Mouse (Mus musculus): ENCODE measurements around the gene Nmrk2. TPM values are rescaled to one million over a fixed set of nuclear protein-coding genes. Genes with fewer than 3 reads are reported as not detected.

Nmrk2 gene
- polyA plus RNA-seq (2012; rRNA removed): 0.97 TPM in 1 of 2 replicates, not detected in the other

GRCm38 (mm10) chr10:81201807-81202758 lies at the start of gene Nmrk2:
TSS of gene Nmrk2 (minus strand) at chr10:81202051.
- WGBS: 57% methylated on average over 13 of the region's 13 CpGs
- no peaks in the 10 kb centered on the region for H3K27me3 ChIP-seq (replicated peaks; ENCODE audit: control insufficient read depth, insufficient read depth, low read length)
- no peak within 1 kb of the TSS for H3K4me3 ChIP-seq (ENCODE audit: insufficient read depth, low read depth, low read length)
- H3K4me1 ChIP-seq (ENCODE audit: control insufficient read depth, insufficient read depth, low read length): no peaks in the 10 kb centered on the region
- DNase-seq: no peak
- no peak for TF ChIP-seq CTCF (conservative IDR thresholded peaks at IDR 0.05; ENCODE audit: insufficient read depth, insufficient read length, low read depth, low read length)
- no peak for TF ChIP-seq POLR2A (IDR thresholded peaks at IDR 0.05; ENCODE audit: low read depth, low read length)
- no peak within 1 kb of the TSS for H3K27ac ChIP-seq (ENCODE audit: insufficient read depth, low read depth, low read length)
- no peaks in the 10 kb centered on the region for H3K36me3 ChIP-seq (ENCODE audit: control insufficient read depth, insufficient read depth, low read length)

DNA sequence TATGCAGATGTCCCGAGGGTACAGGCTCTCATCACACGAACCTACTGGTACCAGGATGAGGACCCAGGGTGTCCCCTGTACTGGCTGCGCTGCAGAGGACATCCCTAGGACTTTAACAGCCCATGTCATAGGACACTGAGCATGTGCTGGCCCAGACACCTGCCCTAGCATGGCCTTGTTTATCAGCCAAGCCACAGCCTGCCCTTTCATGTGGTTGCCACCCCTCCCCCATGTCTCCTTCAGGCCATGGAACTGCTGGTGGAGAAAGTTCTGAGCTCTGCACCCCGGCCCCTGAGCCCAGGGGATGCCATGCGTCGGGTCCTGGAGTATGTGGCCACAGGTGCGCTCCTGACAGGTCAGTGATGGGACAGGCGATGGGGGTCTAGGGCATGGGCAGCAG lies 47.6 kb upstream of the Nmrk2 start:
- no peaks in the 10 kb centered on the region for H3K4me1 ChIP-seq (ENCODE audit: control insufficient read depth, insufficient read depth, low read length)
- H3K36me3 ChIP-seq (ENCODE audit: control insufficient read depth, insufficient read depth, low read length): no peaks in the 10 kb centered on the region
- no peak overlapping the region for H3K27ac ChIP-seq (ENCODE audit: insufficient read depth, low read depth, low read length)
- DNase-seq: no peak
- TF ChIP-seq CTCF (conservative IDR thresholded peaks at IDR 0.05; ENCODE audit: insufficient read depth, insufficient read length, low read depth, low read length): no peak
- TF ChIP-seq POLR2A (IDR thresholded peaks at IDR 0.05; ENCODE audit: low read depth, low read length): no peak
- 86% methylated on average over 8 of the region's 8 CpGs for WGBS
- H3K4me3 ChIP-seq (ENCODE audit: insufficient read depth, low read depth, low read length): no peak overlapping the region
- no peaks in the 10 kb centered on the region for H3K27me3 ChIP-seq (replicated peaks; ENCODE audit: control insufficient read depth, insufficient read depth, low read length)

GRCm38 (mm10) chr10:81247804-81248203 lies 46.0 kb upstream of the Nmrk2 start:
- TF ChIP-seq CTCF (conservative IDR thresholded peaks at IDR 0.05; ENCODE audit: insufficient read depth, insufficient read length, low read depth, low read length) (no peak), POLR2A (IDR thresholded peaks at IDR 0.05; ENCODE audit: low read depth, low read length) (no peak)
- Histone ChIP-seq H3K4me3 (ENCODE audit: insufficient read depth, low read depth, low read length) (no peak overlapping the region), H3K27ac (ENCODE audit: insufficient read depth, low read depth, low read length) (no peak overlapping the region), H3K36me3 (ENCODE audit: control insufficient read depth, insufficient read depth, low read length) (no peaks in the 10 kb centered on the region), H3K4me1 (ENCODE audit: control insufficient read depth, insufficient read depth, low read length) (no peaks in the 10 kb centered on the region), H3K27me3 (replicated peaks; ENCODE audit: control insufficient read depth, insufficient read depth, low read length) (no peaks in the 10 kb centered on the region)
- 89% methylated on average over 2 of the region's 2 CpGs for WGBS
- DNase-seq: no peak

GRCm38 (mm10) chr10:81245166-81245565 lies 43.3 kb upstream of the Nmrk2 start:
- DNase-seq: no peak
- Histone ChIP-seq H3K4me3 (ENCODE audit: insufficient read depth, low read depth, low read length) (no peak overlapping the region), H3K36me3 (ENCODE audit: control insufficient read depth, insufficient read depth, low read length) (no peaks in the 10 kb centered on the region), H3K4me1 (ENCODE audit: control insufficient read depth, insufficient read depth, low read length) (no peaks in the 10 kb centered on the region), H3K27ac (ENCODE audit: insufficient read depth, low read depth, low read length) (no peak overlapping the region), H3K27me3 (replicated peaks; ENCODE audit: control insufficient read depth, insufficient read depth, low read length) (no peaks in the 10 kb centered on the region)
- WGBS: 94% methylated on average over 6 of the region's 6 CpGs
- no peak for TF ChIP-seq CTCF (conservative IDR thresholded peaks at IDR 0.05; ENCODE audit: insufficient read depth, insufficient read length, low read depth, low read length)
- no peak for TF ChIP-seq POLR2A (IDR thresholded peaks at IDR 0.05; ENCODE audit: low read depth, low read length)

GRCm38 (mm10) chr10:81244595-81244994 lies 42.7 kb upstream of the Nmrk2 start:
- no peaks in the 10 kb centered on the region for H3K36me3 ChIP-seq (ENCODE audit: control insufficient read depth, insufficient read depth, low read length)
- TF ChIP-seq POLR2A (IDR thresholded peaks at IDR 0.05; ENCODE audit: low read depth, low read length): no peak
- peak; percentile 87 for TF ChIP-seq CTCF (conservative IDR thresholded peaks at IDR 0.05; ENCODE audit: insufficient read depth, insufficient read length, low read depth, low read length)
- DNase-seq: peak; percentile 78
- WGBS: 8% methylated on average over 17 of the region's 17 CpGs
- H3K4me1 ChIP-seq (ENCODE audit: control insufficient read depth, insufficient read depth, low read length): no peaks in the 10 kb centered on the region
- H3K27ac ChIP-seq (ENCODE audit: insufficient read depth, low read depth, low read length): no peak overlapping the region
- peaks cover 2% of the 10 kb centered on the region for H3K27me3 ChIP-seq (replicated peaks; ENCODE audit: control insufficient read depth, insufficient read depth, low read length)
- H3K4me3 ChIP-seq (ENCODE audit: insufficient read depth, low read depth, low read length): no peak overlapping the region

GRCm38 (mm10) chr10:81244146-81244545 lies 42.3 kb upstream of the Nmrk2 start:
- TF ChIP-seq POLR2A (IDR thresholded peaks at IDR 0.05; ENCODE audit: low read depth, low read length) (no peak), CTCF (conservative IDR thresholded peaks at IDR 0.05; ENCODE audit: insufficient read depth, insufficient read length, low read depth, low read length) (no peak)
- DNase-seq: no peak
- no peaks in the 10 kb centered on the region for H3K4me1 ChIP-seq (ENCODE audit: control insufficient read depth, insufficient read depth, low read length)
- 71% methylated on average over 4 of the region's 4 CpGs for WGBS
- H3K4me3 ChIP-seq (ENCODE audit: insufficient read depth, low read depth, low read length): no peak overlapping the region
- no peaks in the 10 kb centered on the region for H3K36me3 ChIP-seq (ENCODE audit: control insufficient read depth, insufficient read depth, low read length)
- H3K27ac ChIP-seq (ENCODE audit: insufficient read depth, low read depth, low read length): no peak overlapping the region
- H3K27me3 ChIP-seq (replicated peaks; ENCODE audit: control insufficient read depth, insufficient read depth, low read length): peaks cover 2% of the 10 kb centered on the region

- Histone ChIP-seq H3K4me1 (ENCODE audit: control insufficient read depth, insufficient read depth, low read length) (no peaks in the 10 kb centered on the region), H3K27me3 (replicated peaks; ENCODE audit: control insufficient read depth, insufficient read depth, low read length) (peaks cover 2% of the 10 kb centered on the region), H3K36me3 (ENCODE audit: control insufficient read depth, insufficient read depth, low read length) (no peaks in the 10 kb centered on the region), H3K27ac (ENCODE audit: insufficient read depth, low read depth, low read length) (no peak overlapping the region), H3K4me3 (ENCODE audit: insufficient read depth, low read depth, low read length) (no peak overlapping the region)
- TF ChIP-seq POLR2A (IDR thresholded peaks at IDR 0.05; ENCODE audit: low read depth, low read length): no peak
- TF ChIP-seq CTCF (conservative IDR thresholded peaks at IDR 0.05; ENCODE audit: insufficient read depth, insufficient read length, low read depth, low read length): no peak
- 91% methylated on average over 16 of the region's 16 CpGs for WGBS
- no peak for DNase-seq
These were observed 40.2 kb upstream of the Nmrk2 start for GRCm38 (mm10) chr10:81242021-81242420.
